Mouse (Mus musculus): ENCODE measurements at regions not wholly inside any gene's neighbourhood (a gene's known extent, or its start where the extent isn't known, plus 50 kb on each side); places are given as distances from the start of the nearest gene placed in this dataset.

DNA sequence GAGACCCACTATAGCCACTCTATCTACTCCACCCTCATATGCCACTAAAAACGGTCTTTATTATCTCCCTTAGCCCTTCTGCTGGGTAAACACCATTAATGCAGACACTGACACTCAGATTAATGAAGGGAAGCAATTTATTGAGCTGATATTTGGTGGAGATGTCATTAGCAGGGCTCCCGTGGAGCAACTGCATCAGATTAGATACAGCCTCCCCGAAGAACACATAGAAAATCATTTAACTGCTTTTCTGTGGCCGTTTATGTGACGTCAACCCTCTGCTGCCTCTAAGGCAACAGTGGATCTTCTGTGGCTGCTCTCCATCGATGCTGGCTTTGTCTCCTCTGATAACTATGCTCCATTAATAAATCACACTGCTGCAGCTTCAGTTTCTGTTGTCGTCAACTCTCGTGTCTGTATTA, 207.2 kb upstream of the Hnrnpa3 start (continued):
- TF ChIP-seq MEF2A (IDR thresholded peaks at IDR 0.05; ENCODE audit: extremely low read depth, insufficient replicate concordance, low read depth, low read length, poor library complexity, severe bottlenecking) (peak; percentile 69; the same call in 1 of the 2 replicates), NELFE (IDR thresholded peaks at IDR 0.05; ENCODE audit: low read depth, low read length) (peak; percentile 57; the same call in 1 of the 2 replicates), GABPA (IDR thresholded peaks at IDR 0.05; ENCODE audit: low read depth, low read length) (no peak), MAZ (IDR thresholded peaks at IDR 0.05; ENCODE audit: low read depth, low read length) (peak; percentile 65; the same call in 1 of the 2 replicates), CTCF (IDR thresholded peaks at IDR 0.05 in 2 of 3, conservative IDR thresholded peaks at IDR 0.05 in 1 of 3; ENCODE audit: control insufficient read depth in 1 of 3, insufficient read depth in 1 of 3, low read depth in 2 of 3, low read length in 3 of 3, poor library complexity in 1 of 3, severe bottlenecking in 1 of 3) (no peak), MYC (IDR thresholded peaks at IDR 0.05; ENCODE audit: low read depth, low read length) (peak; percentile 71; the same call in 1 of the 2 replicates), MYB (IDR thresholded peaks at IDR 0.05; ENCODE audit: low read depth, low read length) (peak; percentile 99), ZC3H11A (IDR thresholded peaks at IDR 0.05; ENCODE audit: low read depth, low read length) (0 out of 2 replicates have a peak, but pooled peaks have one; percentile 29), MAFK (IDR thresholded peaks at IDR 0.05; ENCODE audit: borderline replicate concordance, low read depth, low read length) (peak; percentile 66; the same call in 1 of the 2 replicates), RCOR1 (IDR thresholded peaks at IDR 0.05; ENCODE audit: low read depth, low read length) (peak; percentile 82), POLR2AphosphoS5 (IDR thresholded peaks at IDR 0.05; ENCODE audit: borderline replicate concordance, low read depth, low read length) (no peak), UBTF (IDR thresholded peaks at IDR 0.05; ENCODE audit: borderline replicate concordance, insufficient read depth, low read depth, low read length) (no peak), ELF1 (IDR thresholded peaks at IDR 0.05; ENCODE audit: low read depth, low read length) (peak; percentile 21; the same call in 1 of the 2 replicates), JUND (IDR thresholded peaks at IDR 0.05; ENCODE audit: low read depth, low read length) (peak; percentile 93), USF1 (IDR thresholded peaks at IDR 0.05; ENCODE audit: low read depth, low read length) (no peak), POLR2AphosphoS2 (IDR thresholded peaks at IDR 0.05; ENCODE audit: low read length) (no peak), POLR2A (IDR thresholded peaks at IDR 0.05; ENCODE audit: control insufficient read depth in 1 of 2, insufficient read depth in 1 of 2, low read depth in 1 of 2, low read length in 2 of 2, poor library complexity in 1 of 2) (peak in 1 of 2 experiments; percentile 39; a peak in 2 of 4 replicates), BHLHE40 (IDR thresholded peaks at IDR 0.05; ENCODE audit: borderline replicate concordance, low read depth, low read length) (no peak; the same call in none of the 2 replicates)

DNA sequence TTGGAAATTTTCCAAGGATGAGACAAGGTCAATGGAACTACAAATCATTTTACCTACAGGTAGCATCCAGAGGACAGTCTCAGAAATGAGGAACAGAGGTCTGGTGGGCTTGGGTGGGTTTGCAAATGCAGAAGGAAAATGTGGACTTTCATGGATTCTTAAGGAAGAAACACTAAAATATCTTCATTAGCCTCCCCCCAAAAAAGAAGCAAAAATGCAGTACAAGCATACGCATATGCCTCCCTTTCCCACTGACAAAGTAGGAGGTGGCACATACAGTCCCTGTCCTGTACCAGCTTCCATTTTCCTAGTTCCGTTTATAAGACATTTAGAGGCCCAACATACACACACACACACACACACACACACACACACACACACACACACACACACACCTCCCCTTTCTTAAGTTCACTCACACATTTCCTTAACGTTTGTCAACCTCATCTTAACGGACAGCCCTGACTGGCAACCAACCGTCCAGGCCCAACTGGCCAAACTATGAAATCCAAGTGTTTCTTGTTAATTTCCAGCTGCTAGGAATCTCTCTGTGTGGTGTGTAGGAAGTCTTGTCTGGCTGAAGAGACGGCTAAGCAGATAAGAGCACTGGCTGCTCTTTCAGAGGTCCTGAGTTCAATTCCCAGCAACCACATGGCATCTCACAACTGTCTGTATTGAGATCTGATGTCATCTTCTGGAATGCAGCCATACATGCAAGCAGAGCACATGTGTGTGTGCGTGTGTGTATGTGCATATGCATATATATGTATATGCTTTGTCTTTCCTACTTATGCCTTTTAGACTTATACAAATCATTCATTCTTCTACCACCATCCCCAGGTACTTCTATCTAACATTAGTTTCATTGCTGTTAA, 206.6 kb upstream of the Hnrnpa3 start:
- H3K9me3 ChIP-seq (replicated peaks; ENCODE audit: insufficient read depth, low read length): no peaks in the 10 kb centered on the region
- DNase-seq (ENCODE audit: low read depth, low spot score): peak; percentile 79
- peaks cover 0 to 72% of the 10 kb centered on the region in 2 experiments; a peak in 2 of 4 replicates for H3K36me3 ChIP-seq (ENCODE audit: control insufficient read depth in 1 of 2, insufficient read depth in 2 of 2, low read length in 2 of 2)
- H3K4me3 ChIP-seq (ENCODE audit: control insufficient read depth in 1 of 2, insufficient read depth in 1 of 2, low read depth in 2 of 2, low read length in 2 of 2): peak overlapping the region; percentile 0 to 29; a peak in 2 of 4 replicates
- no peaks in the 10 kb centered on the region for H3K27me3 ChIP-seq (ENCODE audit: control insufficient read depth in 1 of 2, insufficient read depth in 2 of 2, low read length in 2 of 2)
- peak overlapping the region; percentile 99 for H3K27ac ChIP-seq (ENCODE audit: control insufficient read depth, low read depth, low read length)
- peaks cover 59 to 65% of the 10 kb centered on the region in 2 experiments for H3K4me1 ChIP-seq (ENCODE audit: control insufficient read depth in 1 of 2, insufficient read depth in 2 of 2, low read length in 2 of 2)
- H3K9ac ChIP-seq (ENCODE audit: control insufficient read depth, low read depth, low read length, poor library complexity, severe bottlenecking): peak overlapping the region; percentile 72
- peaks cover 2% of the 10 kb centered on the region; the same call in 1 of the 2 replicates for H3K79me2 ChIP-seq (ENCODE audit: control insufficient read depth, insufficient read depth, low read length, poor library complexity)
- no peak for TF ChIP-seq TBP (IDR thresholded peaks at IDR 0.05; ENCODE audit: low read depth, low read length)
- TF ChIP-seq MAX (IDR thresholded peaks at IDR 0.05; ENCODE audit: low read length): peak; percentile 81
- no peak for TF ChIP-seq SIN3A (IDR thresholded peaks at IDR 0.05; ENCODE audit: low read length)
- no peak for TF ChIP-seq TCF12 (IDR thresholded peaks at IDR 0.05; ENCODE audit: low read depth, low read length)
- no peak for TF ChIP-seq RCOR1 (IDR thresholded peaks at IDR 0.05; ENCODE audit: low read depth, low read length)
- TF ChIP-seq USF2 (IDR thresholded peaks at IDR 0.05; ENCODE audit: borderline replicate concordance in 1 of 2, insufficient read depth in 1 of 2, low read depth in 1 of 2, low read length in 2 of 2): no peak
- TF ChIP-seq MYC (IDR thresholded peaks at IDR 0.05; ENCODE audit: low read depth, low read length): peak; percentile 85
- TF ChIP-seq GABPA (IDR thresholded peaks at IDR 0.05; ENCODE audit: low read depth, low read length): no peak
- no peak for TF ChIP-seq POLR2AphosphoS2 (IDR thresholded peaks at IDR 0.05; ENCODE audit: low read length)
- TF ChIP-seq ETS1 (IDR thresholded peaks at IDR 0.05; ENCODE audit: low read depth, low read length): peak; percentile 81
- TF ChIP-seq MYB (IDR thresholded peaks at IDR 0.05; ENCODE audit: low read depth, low read length): peak; percentile 90
- no peak; the same call in 1 of the 2 replicates for TF ChIP-seq HCFC1 (IDR thresholded peaks at IDR 0.05; ENCODE audit: low read depth, low read length)
- peak; percentile 61 for TF ChIP-seq MXI1 (IDR thresholded peaks at IDR 0.05; ENCODE audit: low read depth, low read length)
- TF ChIP-seq E2F4 (IDR thresholded peaks at IDR 0.05; ENCODE audit: borderline replicate concordance, low read depth, low read length): no peak
- TF ChIP-seq ZNF384 (IDR thresholded peaks at IDR 0.05; ENCODE audit: low read depth, low read length): no peak
- TF ChIP-seq MAFK (IDR thresholded peaks at IDR 0.05; ENCODE audit: borderline replicate concordance, low read depth, low read length): no peak
- TF ChIP-seq CHD2 (IDR thresholded peaks at IDR 0.05; ENCODE audit: low read length): no peak
- no peak for TF ChIP-seq BHLHE40 (IDR thresholded peaks at IDR 0.05; ENCODE audit: borderline replicate concordance, low read depth, low read length)
- no peak for TF ChIP-seq ZKSCAN1 (IDR thresholded peaks at IDR 0.05; ENCODE audit: low read depth, low read length)
- no peak for TF ChIP-seq USF1 (IDR thresholded peaks at IDR 0.05; ENCODE audit: low read depth, low read length)
- TF ChIP-seq ELF1 (IDR thresholded peaks at IDR 0.05; ENCODE audit: low read depth, low read length): no peak

Data from MEL (cell line).